In genomic region chr9:63843431-63843830, GRCm38 (mm10) we compare ENCODE assay signal across 11 mouse cellular contexts.
DNase-seq lines count a peak whose midpoint lies in the region; ATAC-seq lines count a peak whose summit lies in the region.
"Had no signal": no experiment of that assay in that cellular context is flagged by ENCODE, and none has a peak within 500 bp of the region (broad histone marks: within the 10 kb centered on the region; RNA-seq: fewer than 3 reads in every experiment).

No protein-coding gene starts in this region.

- H3K27me3 ChIP-seq in hindbrain, embryonic 12.5 days = peaks cover 11% of the 10 kb centered on the region
- no peaks in the 10 kb centered on the region for H3K27me3 ChIP-seq in hindbrain, embryonic 14.5 days (ENCODE audit: control insufficient read depth, insufficient read depth, low read length)
- H3K27me3 ChIP-seq in limb, embryonic 13.5 days = peaks cover 15% of the 10 kb centered on the region; the same call in 1 of the 2 replicates
- peaks cover 7% of the 10 kb centered on the region; the same call in 1 of the 2 replicates for H3K27me3 ChIP-seq in limb, embryonic 10.5 days (ENCODE audit: low read depth, poor library complexity, severe bottlenecking)
- 0 out of 2 replicates have a peak, but pooled peaks cover 9% of the 10 kb centered on the region for H3K27me3 ChIP-seq in limb, embryonic 15.5 days
- no peaks in the 10 kb centered on the region; the same call in 1 of the 2 replicates for H3K27me3 ChIP-seq in stomach, embryonic 16.5 days (ENCODE audit: control insufficient read depth, insufficient read depth, low read length)

- ATAC-seq in hindbrain, embryonic 12.5 days (ENCODE audit: low FRiP score) = 0 out of 2 replicates have a peak, but pooled peaks have one; percentile 11
- no peak for ATAC-seq in hindbrain, embryonic 14.5 days (ENCODE audit: low FRiP score)
- ATAC-seq in limb, embryonic 13.5 days (ENCODE audit: low FRiP score, low read depth) = peak; percentile 18; the same call in 1 of the 2 replicates
- 0 out of 2 replicates have a peak, but pooled peaks have one; percentile 4 for ATAC-seq in limb, embryonic 15.5 days (ENCODE audit: insufficient number of reproducible peaks, low FRiP score, low TSS enrichment, low read depth)
- peak; percentile 31; the same call in 1 of the 2 replicates for ATAC-seq in stomach, embryonic 16.5 days (ENCODE audit: insufficient read depth, low FRiP score)
- ATAC-seq: liver, embryonic 12.5 days had no signal

- H3K4me3 ChIP-seq in hindbrain, embryonic 12.5 days = no peak overlapping the region
- H3K4me3 ChIP-seq in hindbrain, embryonic 14.5 days (replicated peaks; ENCODE audit: low read length) = no peak overlapping the region
- no peak overlapping the region for H3K4me3 ChIP-seq in limb, embryonic 13.5 days
- no peak overlapping the region for H3K4me3 ChIP-seq in limb, embryonic 10.5 days
- H3K4me3 ChIP-seq in limb, embryonic 15.5 days = no peak overlapping the region
- no peak overlapping the region for H3K4me3 ChIP-seq in stomach, embryonic 16.5 days (replicated peaks; ENCODE audit: low read length)
- H3K4me3 ChIP-seq: erythroblast, embryonic 14.5 days; heart, embryonic 13.5 days; liver, embryonic 12.5 days had no signal

- no peak overlapping the region for H3K9ac ChIP-seq in hindbrain, embryonic 12.5 days
- H3K9ac ChIP-seq in hindbrain, embryonic 14.5 days = no peak overlapping the region
- no peak overlapping the region for H3K9ac ChIP-seq in limb, embryonic 13.5 days
- no peak overlapping the region for H3K9ac ChIP-seq in limb, embryonic 15.5 days
- H3K9ac ChIP-seq in stomach, embryonic 16.5 days (ENCODE audit: low read length) = no peak overlapping the region
- H3K9ac ChIP-seq: heart, embryonic 13.5 days; liver, embryonic 12.5 days; lung, embryonic 14.5 days had no signal

- no peaks in the 10 kb centered on the region for H3K9me3 ChIP-seq in hindbrain, embryonic 12.5 days (replicated peaks)
- H3K9me3 ChIP-seq in hindbrain, embryonic 14.5 days (ENCODE audit: control insufficient read depth, low read length) = no peaks in the 10 kb centered on the region
- H3K9me3 ChIP-seq in limb, embryonic 13.5 days = no peaks in the 10 kb centered on the region
- H3K9me3 ChIP-seq in limb, embryonic 10.5 days (replicated peaks) = no peaks in the 10 kb centered on the region
- no peaks in the 10 kb centered on the region for H3K9me3 ChIP-seq in limb, embryonic 15.5 days
- no peaks in the 10 kb centered on the region for H3K9me3 ChIP-seq in stomach, embryonic 16.5 days (replicated peaks; ENCODE audit: control insufficient read depth, low read length)
- H3K9me3 ChIP-seq: heart, embryonic 13.5 days; liver, embryonic 12.5 days had no signal

- H3K4me2 ChIP-seq in hindbrain, embryonic 12.5 days (replicated peaks) = no peak overlapping the region
- no peak overlapping the region for H3K4me2 ChIP-seq in hindbrain, embryonic 14.5 days (replicated peaks)
- H3K4me2 ChIP-seq in limb, embryonic 13.5 days (replicated peaks) = no peak overlapping the region
- no peak overlapping the region for H3K4me2 ChIP-seq in limb, embryonic 15.5 days
- no peak overlapping the region for H3K4me2 ChIP-seq in stomach, embryonic 16.5 days (ENCODE audit: low read depth, low read length)
- H3K4me2 ChIP-seq: heart, embryonic 13.5 days; liver, embryonic 12.5 days; lung, embryonic 14.5 days had no signal

- no peak for DNase-seq in hindbrain, embryonic 14.5 days (ENCODE audit: low spot score)
- no peak for DNase-seq in limb, embryonic 10.5 days (ENCODE audit: low spot score)
- no peak for DNase-seq in left cerebral cortex, adult 18-20 months (ENCODE audit: low spot score in 2 of 2)

- no peaks in the 10 kb centered on the region for H3K36me3 ChIP-seq in hindbrain, embryonic 12.5 days
- no peaks in the 10 kb centered on the region for H3K36me3 ChIP-seq in hindbrain, embryonic 14.5 days (replicated peaks; ENCODE audit: control insufficient read depth, insufficient read depth)
- no peaks in the 10 kb centered on the region for H3K36me3 ChIP-seq in limb, embryonic 13.5 days
- H3K36me3 ChIP-seq in limb, embryonic 10.5 days = no peaks in the 10 kb centered on the region
- no peaks in the 10 kb centered on the region for H3K36me3 ChIP-seq in limb, embryonic 15.5 days
- H3K36me3 ChIP-seq in stomach, embryonic 16.5 days (ENCODE audit: control insufficient read depth, insufficient read depth, low read length) = no peaks in the 10 kb centered on the region
- H3K36me3 ChIP-seq: heart, embryonic 13.5 days; liver, embryonic 12.5 days had no signal

- 64% methylated on average over 2 of the region's 2 CpGs for WGBS in hindbrain, embryonic 12.5 days
- WGBS in hindbrain, embryonic 14.5 days = 45% methylated on average over 2 of the region's 2 CpGs
- 44% methylated on average over 2 of the region's 2 CpGs for WGBS in limb, embryonic 13.5 days
- 73% methylated on average over 2 of the region's 2 CpGs for WGBS in limb, embryonic 10.5 days
- 60% methylated on average over 2 of the region's 2 CpGs for WGBS in limb, embryonic 15.5 days
- WGBS in stomach, embryonic 16.5 days = 46% methylated on average over 2 of the region's 2 CpGs

- no peaks in the 10 kb centered on the region for H3K4me1 ChIP-seq in hindbrain, embryonic 12.5 days
- no peaks in the 10 kb centered on the region for H3K4me1 ChIP-seq in hindbrain, embryonic 14.5 days (replicated peaks; ENCODE audit: control insufficient read depth, insufficient read depth, low read length)
- H3K4me1 ChIP-seq in limb, embryonic 13.5 days = no peaks in the 10 kb centered on the region
- H3K4me1 ChIP-seq in limb, embryonic 10.5 days = peaks cover 8% of the 10 kb centered on the region; the same call in 1 of the 2 replicates
- H3K4me1 ChIP-seq in limb, embryonic 15.5 days = no peaks in the 10 kb centered on the region
- no peaks in the 10 kb centered on the region for H3K4me1 ChIP-seq in stomach, embryonic 16.5 days (ENCODE audit: control insufficient read depth, insufficient read depth, low read length)
- H3K4me1 ChIP-seq: heart, embryonic 13.5 days; liver, embryonic 12.5 days had no signal

- no peak overlapping the region for H3K27ac ChIP-seq in hindbrain, embryonic 12.5 days
- no peak overlapping the region for H3K27ac ChIP-seq in hindbrain, embryonic 14.5 days
- H3K27ac ChIP-seq in limb, embryonic 13.5 days = no peak overlapping the region
- H3K27ac ChIP-seq in limb, embryonic 10.5 days = no peak overlapping the region
- no peak overlapping the region for H3K27ac ChIP-seq in limb, embryonic 15.5 days
- no peak overlapping the region for H3K27ac ChIP-seq in stomach, embryonic 16.5 days (ENCODE audit: low read length)
- H3K27ac ChIP-seq: heart, embryonic 13.5 days; liver, embryonic 12.5 days had no signal
